Mouse (Mus musculus): ENCODE measurements around the gene Cdh13. TPM values are rescaled to one million over a fixed set of nuclear protein-coding genes. Genes with fewer than 3 reads are reported as not detected.
A peak's percentile ranks its signal among the peaks of the same experiment; 100 is the strongest.
"Not testable (repeated sequence)": the region's sequence is repeated elsewhere in the genome, so short reads cannot be mapped to it uniquely, and the experiment has no call there.

Cdh13 gene
- total RNA-seq, 2 experiments from 2014 or later, result not detected

GRCm38 (mm10) chr8:119258642-119259041 lies 975.1 kb downstream of the Cdh13 start:
- no peak for ATAC-seq (replicated peaks; ENCODE audit: low FRiP score, poor library complexity, severe bottlenecking)

GRCm38 (mm10) chr8:119263750-119264149 lies 980.2 kb downstream of the Cdh13 start:
- no peak for ATAC-seq (replicated peaks; ENCODE audit: low FRiP score, poor library complexity, severe bottlenecking)

GRCm38 (mm10) chr8:119266304-119266703 lies 982.8 kb downstream of the Cdh13 start:
- ATAC-seq (replicated peaks; ENCODE audit: low FRiP score, poor library complexity, severe bottlenecking), result no peak

GRCm38 (mm10) chr8:119269576-119269975 lies 986.0 kb downstream of the Cdh13 start:
- no peak for ATAC-seq (replicated peaks; ENCODE audit: low FRiP score, poor library complexity, severe bottlenecking)

- no peak for ATAC-seq (replicated peaks; ENCODE audit: low FRiP score, poor library complexity, severe bottlenecking)
Observed at GRCm38 (mm10) chr8:119270371-119270770, 986.8 kb downstream of the Cdh13 start.

- ATAC-seq (replicated peaks; ENCODE audit: low FRiP score, poor library complexity, severe bottlenecking), result no peak
Observed at GRCm38 (mm10) chr8:119272891-119273290, 989.4 kb downstream of the Cdh13 start.

- no peak for ATAC-seq (replicated peaks; ENCODE audit: low FRiP score, poor library complexity, severe bottlenecking)
Observed at GRCm38 (mm10) chr8:119275442-119275841, 991.9 kb downstream of the Cdh13 start.

GRCm38 (mm10) chr8:119277047-119277451 lies 993.5 kb downstream of the Cdh13 start:
- ATAC-seq (replicated peaks; ENCODE audit: low FRiP score, poor library complexity, severe bottlenecking), result no peak

- ATAC-seq (replicated peaks; ENCODE audit: low FRiP score, poor library complexity, severe bottlenecking), result no peak
Observed at GRCm38 (mm10) chr8:119281761-119282160, 998.2 kb downstream of the Cdh13 start.

- ATAC-seq (replicated peaks; ENCODE audit: low FRiP score, poor library complexity, severe bottlenecking), result no peak
Observed at GRCm38 (mm10) chr8:119284516-119284915, 1001.0 kb downstream of the Cdh13 start.

- ATAC-seq (replicated peaks; ENCODE audit: low FRiP score, poor library complexity, severe bottlenecking), result no peak
Observed at GRCm38 (mm10) chr8:119284920-119285319, 1001.4 kb downstream of the Cdh13 start.

- ATAC-seq (replicated peaks; ENCODE audit: low FRiP score, poor library complexity, severe bottlenecking), result no peak
Observed at GRCm38 (mm10) chr8:119295477-119295876, 1011.9 kb downstream of the Cdh13 start.

- not testable (repeated sequence) for ATAC-seq (replicated peaks; ENCODE audit: low FRiP score, poor library complexity, severe bottlenecking)
Observed at GRCm38 (mm10) chr8:119297752-119298151, 1014.2 kb downstream of the Cdh13 start.

- ATAC-seq (replicated peaks; ENCODE audit: low FRiP score, poor library complexity, severe bottlenecking), result no peak
Observed at GRCm38 (mm10) chr8:119300335-119300734, 1016.8 kb downstream of the Cdh13 start.

- no peak for ATAC-seq (replicated peaks; ENCODE audit: low FRiP score, poor library complexity, severe bottlenecking)
Observed at GRCm38 (mm10) chr8:119304196-119304595, 1020.7 kb downstream of the Cdh13 start.

- no peak for ATAC-seq (replicated peaks; ENCODE audit: low FRiP score, poor library complexity, severe bottlenecking)
Observed at GRCm38 (mm10) chr8:119311412-119311811, 1027.9 kb downstream of the Cdh13 start.

- no peak for ATAC-seq (replicated peaks; ENCODE audit: low FRiP score, poor library complexity, severe bottlenecking)
Observed at GRCm38 (mm10) chr8:119323215-119323614, 1039.7 kb downstream of the Cdh13 start.

- no peak for ATAC-seq (replicated peaks; ENCODE audit: low FRiP score, poor library complexity, severe bottlenecking)
Observed at GRCm38 (mm10) chr8:119339546-119339945, 1056.0 kb downstream of the Cdh13 start.

- no peak for ATAC-seq (replicated peaks; ENCODE audit: low FRiP score, poor library complexity, severe bottlenecking)
Observed at GRCm38 (mm10) chr8:119343606-119344005, 1060.1 kb downstream of the Cdh13 start.

- ATAC-seq (replicated peaks; ENCODE audit: low FRiP score, poor library complexity, severe bottlenecking), result peak; percentile 97
Observed at GRCm38 (mm10) chr8:119344190-119344856, 1060.8 kb downstream of the Cdh13 start, which contains the start of gene Hsbp1. TSS of gene Hsbp1 (plus strand) at chr8:119344488.

GRCm38 (mm10) chr8:119345029-119345682 lies 1061.6 kb downstream of the Cdh13 start:
- ATAC-seq (replicated peaks; ENCODE audit: low FRiP score, poor library complexity, severe bottlenecking), result no peak
